10 mouse cellular contexts compared by ENCODE assay signal in genomic region chr1:172200161-172200560, GRCm38 (mm10). TPM values are rescaled to one million over a fixed set of nuclear protein-coding genes. Genes with fewer than 3 reads are reported as not detected.
DNase-seq lines count a peak whose midpoint lies in the region; ATAC-seq and TF ChIP-seq lines count a peak whose summit lies in the region.
"Had no signal": no experiment of that assay in that cellular context is flagged by ENCODE, and none has a peak within 500 bp of the region (broad histone marks: within the 10 kb centered on the region; RNA-seq: fewer than 3 reads in every experiment).

No protein-coding gene starts in this region.

- H3K9me3 ChIP-seq in embryonic facial prominence, embryonic 12.5 days = no peaks in the 10 kb centered on the region
- H3K9me3 ChIP-seq in forebrain, embryonic 15.5 days = no peaks in the 10 kb centered on the region
- no peaks in the 10 kb centered on the region for H3K9me3 ChIP-seq in midbrain, embryonic 13.5 days

- H3K27ac ChIP-seq in left cerebral cortex, adult 2 months = peak overlapping the region; percentile 64
- peak overlapping the region; percentile 23; the same call in 1 of the 2 replicates for H3K27ac ChIP-seq in embryonic facial prominence, embryonic 12.5 days
- H3K27ac ChIP-seq in forebrain, embryonic 15.5 days (replicated peaks) = peak overlapping the region; percentile 98
- H3K27ac ChIP-seq in midbrain, embryonic 13.5 days = peak overlapping the region; percentile 96

- no peak for DNase-seq in left cerebral cortex, adult 2 months (ENCODE audit: extremely low spot score in 1 of 2, low spot score in 2 of 2)
- no peak for DNase-seq in left cerebral cortex, postnatal 4 days
- no peak for DNase-seq in gastrocnemius, postnatal 36 days
- no peak for DNase-seq in cerebellum, adult 11-12 months
- DNase-seq: kidney, postnatal 4 days; thymus, postnatal 36 days had no signal

- H3K4me1 ChIP-seq in embryonic facial prominence, embryonic 12.5 days = peaks cover 48% of the 10 kb centered on the region
- H3K4me1 ChIP-seq in forebrain, embryonic 15.5 days = peaks cover 62% of the 10 kb centered on the region
- H3K4me1 ChIP-seq in midbrain, embryonic 13.5 days (replicated peaks) = peaks cover 70% of the 10 kb centered on the region

- no peak for TF ChIP-seq CTCF in left cerebral cortex, adult 2 months (IDR thresholded peaks at IDR 0.05)

- no peaks in the 10 kb centered on the region for H3K27me3 ChIP-seq in embryonic facial prominence, embryonic 12.5 days
- no peaks in the 10 kb centered on the region for H3K27me3 ChIP-seq in forebrain, embryonic 15.5 days
- no peaks in the 10 kb centered on the region for H3K27me3 ChIP-seq in midbrain, embryonic 13.5 days

- no peak overlapping the region for H3K4me2 ChIP-seq in embryonic facial prominence, embryonic 12.5 days (replicated peaks)
- peak overlapping the region; percentile 83 for H3K4me2 ChIP-seq in forebrain, embryonic 15.5 days (replicated peaks)
- H3K4me2 ChIP-seq in midbrain, embryonic 13.5 days (replicated peaks) = peak overlapping the region; percentile 93

- intact Hi-C loops in left cerebral cortex, adult 2 months (cut with DNase I) = no loop called here
- intact Hi-C loops in left cerebral cortex, postnatal 4 days (cut with DNase I) = no loop called here
- intact Hi-C loops in gastrocnemius, postnatal 36 days (cut with DNase I) = loop anchor here (10.0 kb wide), 1 partner anchor 55 kb away; the partner anchor contains the start of gene Dcaf8

- no peak for ATAC-seq in embryonic facial prominence, embryonic 12.5 days (ENCODE audit: insufficient number of reproducible peaks, insufficient read depth, low FRiP score, low TSS enrichment)
- ATAC-seq in forebrain, embryonic 15.5 days (replicated peaks) = no peak
- ATAC-seq in midbrain, embryonic 13.5 days = no peak
- ATAC-seq in CD4-positive, CD25-positive, alpha-beta regulatory T cell, adult 4 months = no peak

- H3K4me3 ChIP-seq in left cerebral cortex, adult 2 months = no peak overlapping the region
- H3K4me3 ChIP-seq in embryonic facial prominence, embryonic 12.5 days = no peak overlapping the region
- peak overlapping the region; percentile 16; the same call in 1 of the 2 replicates for H3K4me3 ChIP-seq in forebrain, embryonic 15.5 days
- H3K4me3 ChIP-seq in midbrain, embryonic 13.5 days (replicated peaks) = no peak overlapping the region; the same call in 1 of the 2 replicates

- H3K9ac ChIP-seq in embryonic facial prominence, embryonic 12.5 days = no peak overlapping the region
- no peak overlapping the region; the same call in 1 of the 2 replicates for H3K9ac ChIP-seq in forebrain, embryonic 15.5 days (replicated peaks)
- H3K9ac ChIP-seq in midbrain, embryonic 13.5 days (replicated peaks) = peak overlapping the region; percentile 55; the same call in 1 of the 2 replicates

- whole genome bisulfite sequencing in embryonic facial prominence, embryonic 12.5 days = 76% methylated on average over 5 of the region's 5 CpGs
- WGBS in forebrain, embryonic 15.5 days = 63% methylated on average over 5 of the region's 5 CpGs
- 74% methylated on average over 5 of the region's 5 CpGs for WGBS in midbrain, embryonic 13.5 days

- H3K36me3 ChIP-seq in embryonic facial prominence, embryonic 12.5 days = peaks cover 65% of the 10 kb centered on the region
- peaks cover 49% of the 10 kb centered on the region for H3K36me3 ChIP-seq in forebrain, embryonic 15.5 days
- H3K36me3 ChIP-seq in midbrain, embryonic 13.5 days = peaks cover 51% of the 10 kb centered on the region

RNA-seq across cellular contexts. Expression of gene Pea15a, which starts 6.4 kb away (rescaled TPM):
- 100 to 1,000 TPM; 387 to 422 TPM for total RNA-seq in left cerebral cortex, adult 2 months (2021)
- 100 to 1,000 TPM; 314 to 321 TPM for total RNA-seq in left cerebral cortex, postnatal 4 days (2021)
- 118 TPM in 2 replicates for polyA plus RNA-seq in embryonic facial prominence, embryonic 12.5 days (2016; fragmentation: Nextera tagmentation; extraction: Ambion mirVana)
- 462 and 488 TPM in 2 replicates for polyA plus RNA-seq in forebrain, embryonic 15.5 days (2015; fragmentation: Nextera tagmentation; extraction: Ambion mirVana)
- 398 and 406 TPM in 2 replicates for polyA plus RNA-seq in midbrain, embryonic 13.5 days (2015; fragmentation: Nextera tagmentation; extraction: Ambion mirVana)
- polyA plus RNA-seq in CD4-positive, CD25-positive, alpha-beta regulatory T cell, adult 4 months (2017; shearing (Covaris generic)) = 10 to 100 TPM; 55.4 to 76.7 TPM
- total RNA-seq in gastrocnemius, postnatal 36 days (2021) = 10 to 100 TPM; 22.5 to 28.4 TPM

RNA-seq across cellular contexts. Expression of gene Casq1, which starts 19.5 kb away (rescaled TPM):
- total RNA-seq in left cerebral cortex, adult 2 months (2021) = under 1 TPM in 1 of 2 experiments, not detected in 1; 0.48 TPM
- total RNA-seq in left cerebral cortex, postnatal 4 days (2021) = under 1 TPM; 0.62 to 0.82 TPM
- 3.3 and 3.6 TPM in 2 replicates for polyA plus RNA-seq in embryonic facial prominence, embryonic 12.5 days (2016; fragmentation: Nextera tagmentation; extraction: Ambion mirVana)
- polyA plus RNA-seq in forebrain, embryonic 15.5 days (2015; fragmentation: Nextera tagmentation; extraction: Ambion mirVana) = 6.2 and 6.4 TPM in 2 replicates
- 1.3 and 1.8 TPM in 2 replicates for polyA plus RNA-seq in midbrain, embryonic 13.5 days (2015; fragmentation: Nextera tagmentation; extraction: Ambion mirVana)
- polyA plus RNA-seq in CD4-positive, CD25-positive, alpha-beta regulatory T cell, adult 4 months (2017; shearing (Covaris generic)) = not detected
- 1,000 to 10,000 TPM; 4,749 to 5,131 TPM for total RNA-seq in gastrocnemius, postnatal 36 days (2021)

RNA-seq across cellular contexts. Expression of gene Dcaf8, which starts 52.3 kb away (rescaled TPM):
- total RNA-seq in left cerebral cortex, adult 2 months (2021) = 100 to 1,000 TPM; 115 to 121 TPM
- total RNA-seq in left cerebral cortex, postnatal 4 days (2021) = 10 to 100 TPM; 71.9 to 75.8 TPM
- 165 and 171 TPM in 2 replicates for polyA plus RNA-seq in embryonic facial prominence, embryonic 12.5 days (2016; fragmentation: Nextera tagmentation; extraction: Ambion mirVana)
- polyA plus RNA-seq in forebrain, embryonic 15.5 days (2015; fragmentation: Nextera tagmentation; extraction: Ambion mirVana) = 104 and 109 TPM in 2 replicates
- 106 and 109 TPM in 2 replicates for polyA plus RNA-seq in midbrain, embryonic 13.5 days (2015; fragmentation: Nextera tagmentation; extraction: Ambion mirVana)
- polyA plus RNA-seq in CD4-positive, CD25-positive, alpha-beta regulatory T cell, adult 4 months (2017; shearing (Covaris generic)) = 100 to 1,000 TPM in 1 of 2 experiments, 10 to 100 TPM in 1; 76.5 to 132 TPM
- 100 to 1,000 TPM; 165 to 181 TPM for total RNA-seq in gastrocnemius, postnatal 36 days (2021)

RNA-seq across cellular contexts. Expression of gene Atp1a4, which starts 58.1 kb away (rescaled TPM):
- not detected for total RNA-seq in left cerebral cortex, adult 2 months (2021)
- total RNA-seq in left cerebral cortex, postnatal 4 days (2021) = under 1 TPM in 1 of 2 experiments, not detected in 1; 0.58 TPM
- not detected in 2 replicates for polyA plus RNA-seq in embryonic facial prominence, embryonic 12.5 days (2016; fragmentation: Nextera tagmentation; extraction: Ambion mirVana)
- polyA plus RNA-seq in forebrain, embryonic 15.5 days (2015; fragmentation: Nextera tagmentation; extraction: Ambion mirVana) = 0.09 and 0.10 TPM in 2 replicates
- not detected in 2 replicates for polyA plus RNA-seq in midbrain, embryonic 13.5 days (2015; fragmentation: Nextera tagmentation; extraction: Ambion mirVana)
- not detected for polyA plus RNA-seq in CD4-positive, CD25-positive, alpha-beta regulatory T cell, adult 4 months (2017; shearing (Covaris generic))
- total RNA-seq in gastrocnemius, postnatal 36 days (2021) = under 1 TPM; 0.51 to 0.72 TPM

Comparison
In these comparisons a context has a peak if more than half of its experiments do, and no peak if none do; other contexts are left out.
1. H3K27ac ChIP-seq: peak in every context shown above with its lines; median percentile 98 in forebrain, embryonic 15.5 days; 96 in midbrain, embryonic 13.5 days; 64 in left cerebral cortex, adult 2 months; 23 in embryonic facial prominence, embryonic 12.5 days.